Mouse (Mus musculus) forebrain, embryonic 11.5 days (tissue): ENCODE results near the gene Daam1. TPM values are rescaled to one million over a fixed set of nuclear protein-coding genes. Genes with fewer than 3 reads are reported as not detected.

Source experiments
- ATAC-seq: fragments of 200-750 bp; cut with Nextera tagmentation; replicated peaks from 2 replicates; pipeline ENCODE4 v1.8.0; 2017; ENCODE audit warnings: moderate TSS enrichment; ENCODE audit not compliant: low FRiP score
- DNase-seq: peaks from one replicate; pipeline ENCODE4 v3.0.0-alpha.2; 2017; ENCODE audit warnings: low spot score
- H3K27ac ChIP-seq: fragments of 300-500 bp; sonication (generic); 2 replicates; pipeline ENCODE4 v1.5.1; 2014; ENCODE audit warnings: low read depth, low read length
- H3K27me3 ChIP-seq: fragments of 300-500 bp; sonication (generic); 2 replicates; pipeline ENCODE4 v1.6.1; 2014; ENCODE audit warnings: mild to moderate bottlenecking, low read length, mixed read lengths; ENCODE audit not compliant: control insufficient read depth, insufficient read depth
- H3K36me3 ChIP-seq: fragments of 300-500 bp; sonication (generic); 2 replicates; pipeline ENCODE4 v1.6.1; 2014; ENCODE audit warnings: mild to moderate bottlenecking, low read length, moderate library complexity, mixed read lengths; ENCODE audit not compliant: control insufficient read depth, insufficient read depth
- H3K4me1 ChIP-seq: fragments of 300-500 bp; sonication (generic); replicated peaks from 2 replicates; pipeline ENCODE4 v1.6.1; 2014; ENCODE audit warnings: low read length, mixed read lengths; ENCODE audit not compliant: control insufficient read depth, insufficient read depth
- H3K4me2 ChIP-seq: fragments of 300-500 bp; sonication (generic); 2 replicates; pipeline ENCODE4 v1.6.1; 2014; ENCODE audit warnings: low read depth, mild to moderate bottlenecking, low read length, moderate library complexity, mixed read lengths; ENCODE audit not compliant: severe bottlenecking
- H3K4me3 ChIP-seq: fragments of 300-500 bp; sonication (generic); 2 replicates; pipeline ENCODE4 v1.5.1; 2014; ENCODE audit warnings: low read depth, low read length
- H3K9ac ChIP-seq: fragments of 300-500 bp; sonication (generic); 2 replicates; pipeline ENCODE4 v1.6.1; 2014; ENCODE audit warnings: low read length
- H3K9me3 ChIP-seq: fragments of 300-500 bp; sonication (generic); 2 replicates; pipeline ENCODE4 v1.6.1; 2016; ENCODE audit warnings: low read length, mixed read lengths; ENCODE audit not compliant: control insufficient read depth
- WGBS: fragments of 180-500 bp; shearing (Covaris S2); extraction: QIAGEN DNeasy Blood & Tissue Kit; methylation state at CpG from one replicate; pipeline ENCODE4 v1.1.7; 2014; 5-methylcytosine and 5-hydroxymethylcytosine counted together
- polyA plus RNA-seq: library from polyadenylated mRNA; unstranded; fragments of >200 nt; fragmentation: Nextera tagmentation; extraction: Ambion mirVana; gene quantifications from 2 replicates; pipeline ENCODE4 v1.2.1, GENCODE M21; 2014

The Daam1 gene
- polyA plus RNA-seq, 1 experiment from 2014 or later: 16.8 TPM

- Histone ChIP-seq H3K36me3 (no peaks in the 10 kb centered on the region), H3K9ac (no peak overlapping the region), H3K27me3 (no peaks in the 10 kb centered on the region), H3K9me3 (no peaks in the 10 kb centered on the region), H3K4me2 (no peak overlapping the region), H3K4me3 (no peak overlapping the region), H3K4me1 (no peaks in the 10 kb centered on the region), H3K27ac (no peak overlapping the region)
- WGBS: 92% methylated on average over 13 of the region's 13 CpGs
- ATAC-seq (no peak), DNase-seq (no peak)
Measured at GRCm38 (mm10) chr12:72009051-72009902, 178.4 kb downstream of the Daam1 start.

GRCm38 (mm10) chr12:72011404-72011803 lies 180.5 kb downstream of the Daam1 start:
- Histone ChIP-seq H3K27me3 (no peaks in the 10 kb centered on the region), H3K9ac (no peak overlapping the region), H3K4me2 (no peak overlapping the region), H3K36me3 (no peaks in the 10 kb centered on the region), H3K27ac (no peak overlapping the region), H3K4me1 (no peaks in the 10 kb centered on the region), H3K9me3 (no peaks in the 10 kb centered on the region), H3K4me3 (no peak overlapping the region)
- DNase-seq (no peak), ATAC-seq (no peak)
- WGBS: over 99% methylated on average over 3 of the region's 3 CpGs

GRCm38 (mm10) chr12:72012126-72012525 lies 181.2 kb downstream of the Daam1 start:
- ATAC-seq (no peak), DNase-seq (no peak)
- Histone ChIP-seq H3K36me3 (no peaks in the 10 kb centered on the region), H3K4me2 (no peak overlapping the region), H3K27ac (no peak overlapping the region), H3K27me3 (no peaks in the 10 kb centered on the region), H3K4me1 (no peaks in the 10 kb centered on the region), H3K4me3 (no peak overlapping the region), H3K9me3 (no peaks in the 10 kb centered on the region), H3K9ac (no peak overlapping the region)
- WGBS: 93% methylated on average over 6 of the region's 6 CpGs

- WGBS: 88% methylated on average over 13 of the region's 13 CpGs
- Histone ChIP-seq H3K9me3 (no peaks in the 10 kb centered on the region), H3K27ac (no peak overlapping the region), H3K4me1 (no peaks in the 10 kb centered on the region), H3K9ac (no peak overlapping the region), H3K27me3 (no peaks in the 10 kb centered on the region), H3K36me3 (no peaks in the 10 kb centered on the region), H3K4me2 (no peak overlapping the region), H3K4me3 (no peak overlapping the region)
- ATAC-seq (no peak), DNase-seq (no peak)
Measured at GRCm38 (mm10) chr12:72013711-72014354, 183.0 kb downstream of the Daam1 start.

GRCm38 (mm10) chr12:72014355-72014776 lies 183.5 kb downstream of the Daam1 start:
- no peaks in the 10 kb centered on the region for H3K36me3 ChIP-seq
- H3K9me3 ChIP-seq: no peaks in the 10 kb centered on the region
- no peak overlapping the region for H3K9ac ChIP-seq
- DNase-seq (no peak), ATAC-seq (no peak)
- H3K4me3 ChIP-seq: no peak overlapping the region
- H3K4me1 ChIP-seq: no peaks in the 10 kb centered on the region
- H3K27ac ChIP-seq: no peak overlapping the region
- no peaks in the 10 kb centered on the region for H3K27me3 ChIP-seq
- no peak overlapping the region for H3K4me2 ChIP-seq
- WGBS: 79% methylated on average over 10 of the region's 10 CpGs

GRCm38 (mm10) chr12:72015296-72015695 lies 184.4 kb downstream of the Daam1 start:
- H3K9me3 ChIP-seq: no peaks in the 10 kb centered on the region
- no peak overlapping the region for H3K9ac ChIP-seq
- H3K27ac ChIP-seq: no peak overlapping the region
- no peaks in the 10 kb centered on the region for H3K27me3 ChIP-seq
- 81% methylated on average over 5 of the region's 5 CpGs for WGBS
- DNase-seq (no peak), ATAC-seq (no peak)
- H3K4me2 ChIP-seq: no peak overlapping the region
- no peaks in the 10 kb centered on the region for H3K36me3 ChIP-seq
- H3K4me3 ChIP-seq: no peak overlapping the region
- no peaks in the 10 kb centered on the region for H3K4me1 ChIP-seq

- no peaks in the 10 kb centered on the region for H3K36me3 ChIP-seq
- H3K4me2 ChIP-seq: no peak overlapping the region
- 94% methylated on average over 4 of the region's 4 CpGs for WGBS
- H3K4me3 ChIP-seq: no peak overlapping the region
- H3K27ac ChIP-seq: no peak overlapping the region
- no peaks in the 10 kb centered on the region for H3K4me1 ChIP-seq
- no peaks in the 10 kb centered on the region for H3K27me3 ChIP-seq
- ATAC-seq: no peak
- DNase-seq: no peak
- H3K9me3 ChIP-seq: no peaks in the 10 kb centered on the region
- H3K9ac ChIP-seq: no peak overlapping the region
Measured at GRCm38 (mm10) chr12:72020285-72020684, 189.4 kb downstream of the Daam1 start.

- no peak overlapping the region for H3K27ac ChIP-seq
- DNase-seq (no peak), ATAC-seq (no peak)
- H3K4me3 ChIP-seq: no peak overlapping the region
- no peaks in the 10 kb centered on the region for H3K36me3 ChIP-seq
- H3K4me2 ChIP-seq: no peak overlapping the region
- H3K9ac ChIP-seq: no peak overlapping the region
- H3K27me3 ChIP-seq: no peaks in the 10 kb centered on the region
- H3K4me1 ChIP-seq: no peaks in the 10 kb centered on the region
- WGBS: 84% methylated on average over 5 of the region's 5 CpGs
- H3K9me3 ChIP-seq: no peaks in the 10 kb centered on the region
Measured at GRCm38 (mm10) chr12:72021543-72021942, 190.7 kb downstream of the Daam1 start.
